Mouse (Mus musculus) urinary bladder, postnatal 4 days (tissue): ENCODE measurements around the gene A530032D15Rik.
"Not testable (repeated sequence)": the region's sequence is repeated elsewhere in the genome, so short reads cannot be mapped to it uniquely, and the experiment has no call there.

Source experiments
- DNase-seq, 2 experiments: peaks; one replicate each; pipeline ENCODE4 v3.0.0; 2021 to 2022; ENCODE audit warnings: low spot score in 2 of 2

A530032D15Rik gene

DNA sequence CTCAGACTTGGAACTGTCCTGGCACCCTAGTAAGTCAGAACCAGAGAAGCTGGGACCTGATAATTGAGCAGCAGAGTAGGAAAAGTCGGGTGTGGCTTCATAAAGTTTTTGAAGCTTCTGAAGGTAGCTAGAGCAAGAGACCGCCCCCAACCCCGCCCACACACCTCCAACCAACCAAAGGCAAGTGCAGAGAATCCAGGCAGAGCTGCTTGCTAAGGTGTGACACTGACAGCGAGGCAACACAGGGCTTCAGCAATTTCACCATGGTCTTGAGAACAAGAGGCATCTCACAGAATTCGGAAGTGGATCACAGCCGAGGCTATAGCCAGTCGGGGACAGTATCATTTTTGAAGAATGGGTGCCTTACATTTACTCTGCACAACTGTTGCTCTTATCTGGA is at the start of gene A530032D15Rik:
A530032D15Rik (minus strand) TSS at position 101 of the 400 bp plus-strand sequence.
- not testable (repeated sequence) for DNase-seq

DNA sequence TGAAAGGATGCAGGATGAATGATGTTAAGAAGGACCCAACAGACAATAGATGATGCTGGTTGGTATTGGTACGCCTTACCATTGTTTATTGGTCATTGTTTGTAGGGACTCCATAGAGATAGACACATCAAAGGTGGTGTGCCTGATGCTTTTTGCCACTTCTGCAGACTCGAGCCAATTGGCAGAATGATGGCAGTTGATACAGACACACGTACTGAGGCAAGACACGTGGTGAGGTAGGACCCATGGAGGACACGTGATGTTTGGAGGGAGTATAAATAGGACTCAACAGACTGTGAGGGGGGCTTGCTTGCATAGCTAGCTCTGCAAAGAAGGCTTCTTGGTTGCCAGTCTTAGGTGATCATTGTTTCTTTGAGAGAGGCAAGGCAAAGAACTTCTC is 45.5 kb upstream of the A530032D15Rik start:
- not testable (repeated sequence) for DNase-seq

DNA sequence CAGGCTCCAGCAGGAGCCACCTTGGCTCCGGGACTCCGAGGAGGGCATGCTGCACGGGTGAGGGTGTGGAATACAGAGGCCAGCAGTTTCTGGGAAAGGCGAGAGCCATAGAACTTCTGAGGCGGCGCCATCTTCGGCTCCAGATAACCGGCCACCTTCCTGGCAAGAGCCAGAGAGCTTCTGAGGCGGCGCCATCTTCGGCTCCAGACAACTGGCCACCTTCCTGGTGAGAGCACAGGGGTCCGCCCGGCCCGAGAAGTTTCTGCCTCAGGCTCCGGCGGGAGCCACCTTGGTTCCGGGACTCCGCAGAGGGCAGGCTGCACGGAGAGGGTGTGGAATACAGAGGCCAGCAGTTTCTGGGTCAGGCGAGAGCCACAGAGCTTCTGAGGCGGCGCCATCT is 24.0 kb upstream of the A530032D15Rik start:
- DNase-seq, result peak in 1 of 2 experiments; percentile 16

DNA sequence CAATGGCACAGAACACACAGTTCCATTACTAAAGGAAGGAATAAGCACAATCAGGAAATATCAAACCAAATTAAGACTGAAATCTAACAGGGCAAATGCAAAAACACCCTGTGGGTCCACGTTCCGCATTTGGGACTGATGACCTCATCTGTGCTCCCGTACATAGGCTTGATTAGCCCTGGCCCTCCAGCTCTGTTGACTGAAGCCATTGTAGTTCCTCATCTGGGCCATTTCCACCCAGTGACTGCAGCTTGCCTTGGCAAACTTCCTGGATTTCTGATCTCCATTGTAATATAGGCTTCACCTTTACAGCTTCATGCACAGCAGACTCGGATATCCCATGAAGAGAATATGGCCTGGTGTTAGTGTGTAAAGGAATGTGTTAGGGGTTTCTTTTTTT is 12.2 kb upstream of the A530032D15Rik start:
- DNase-seq, result not testable (repeated sequence)

DNA sequence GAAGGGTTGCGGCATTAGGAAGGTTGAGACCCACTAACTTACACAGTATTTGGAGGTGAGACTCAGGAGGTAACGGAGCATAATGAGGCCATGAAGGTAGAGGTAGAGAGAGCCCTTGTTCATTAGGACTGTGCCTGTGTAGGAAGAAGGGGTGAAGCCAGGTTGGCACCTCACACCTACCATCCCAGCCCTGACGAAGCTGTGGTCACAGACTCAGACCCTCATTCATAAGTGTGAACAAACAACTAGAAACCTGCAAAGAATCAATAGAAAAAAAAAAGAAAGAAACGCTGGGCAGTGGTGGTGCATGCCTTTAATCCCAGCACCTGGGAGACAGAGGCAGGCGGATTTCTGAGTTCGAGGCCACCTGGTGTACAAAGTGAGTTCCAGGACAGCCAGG is 8.7 kb upstream of the A530032D15Rik start:
- DNase-seq, result not testable (repeated sequence)

DNA sequence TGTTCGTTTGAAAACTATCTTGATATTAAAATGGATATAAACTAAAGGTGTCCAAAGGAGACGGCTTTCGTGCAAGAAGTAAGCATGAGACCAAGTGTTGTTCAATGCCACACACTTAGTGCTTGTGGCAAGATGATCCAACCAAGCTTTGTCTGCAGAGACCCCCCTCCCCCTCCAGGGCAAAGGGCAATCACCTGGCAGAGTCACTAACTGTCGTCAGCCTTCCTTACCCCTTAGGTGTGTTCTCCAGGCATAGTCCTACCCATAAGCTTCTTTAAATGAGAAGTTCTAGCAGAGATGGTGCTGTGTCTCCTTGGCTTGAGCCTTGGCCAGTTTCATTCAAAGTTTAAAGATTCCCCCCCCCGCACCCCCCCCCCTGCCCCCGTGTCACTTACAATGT is 7.9 kb upstream of the A530032D15Rik start:
- not testable (repeated sequence) for DNase-seq

DNA sequence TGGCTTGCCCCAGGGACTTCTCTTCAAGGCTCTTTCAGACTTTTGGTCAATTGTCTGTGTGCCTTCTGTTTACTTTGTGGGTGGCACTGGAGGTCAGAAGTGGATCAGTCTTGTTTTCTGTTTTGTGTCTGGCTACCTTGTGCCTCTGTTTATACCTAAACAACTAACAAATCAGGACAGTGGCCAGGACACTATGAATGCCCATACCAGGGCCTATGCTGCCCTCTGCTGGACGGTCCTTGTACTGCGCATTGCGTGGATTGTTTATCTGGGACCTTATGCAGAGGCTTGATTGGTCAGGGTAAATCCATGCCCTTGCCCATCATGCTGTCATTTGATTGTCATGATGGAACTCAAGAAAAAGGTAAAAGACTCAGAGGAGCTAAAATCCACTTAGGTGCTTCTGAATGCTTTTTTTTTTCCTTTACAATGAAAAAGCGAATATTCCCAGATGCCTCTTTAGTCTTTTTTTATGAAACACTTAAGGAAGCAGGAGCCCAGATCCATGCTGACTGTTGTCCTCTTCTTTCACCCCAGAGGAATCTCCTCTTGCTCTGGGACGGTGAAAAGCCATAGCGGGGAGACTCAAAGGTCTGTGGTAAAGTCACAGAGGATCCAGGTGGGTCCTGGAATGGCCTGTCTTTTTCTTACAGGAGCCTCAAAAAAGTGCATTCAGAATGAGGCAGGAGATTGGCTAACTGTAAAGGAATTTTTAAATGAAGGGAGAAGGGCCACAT is 5.2 kb upstream of the A530032D15Rik start:
- DNase-seq, result not testable (repeated sequence)

DNA sequence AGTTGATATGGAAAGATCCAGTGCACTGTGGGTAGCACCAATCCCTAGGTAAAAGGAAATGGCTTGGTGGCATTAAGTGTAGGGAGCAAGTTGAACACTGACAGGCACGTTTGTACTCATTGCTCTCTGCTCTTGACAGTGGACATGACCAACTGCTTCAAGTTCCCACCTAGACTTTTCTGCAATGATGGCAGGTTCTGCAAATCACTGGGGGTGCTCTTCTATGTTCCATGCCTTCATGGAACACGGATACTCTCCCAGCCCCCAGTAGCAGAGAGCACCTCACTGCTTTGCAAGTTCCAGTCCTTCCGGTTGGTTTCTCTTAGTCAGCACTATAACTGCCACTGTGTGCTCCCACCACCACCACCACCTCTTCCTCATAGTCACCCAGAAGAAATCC is 4.4 kb upstream of the A530032D15Rik start:
- DNase-seq, result peak in 1 of 2 experiments; percentile 62

DNA sequence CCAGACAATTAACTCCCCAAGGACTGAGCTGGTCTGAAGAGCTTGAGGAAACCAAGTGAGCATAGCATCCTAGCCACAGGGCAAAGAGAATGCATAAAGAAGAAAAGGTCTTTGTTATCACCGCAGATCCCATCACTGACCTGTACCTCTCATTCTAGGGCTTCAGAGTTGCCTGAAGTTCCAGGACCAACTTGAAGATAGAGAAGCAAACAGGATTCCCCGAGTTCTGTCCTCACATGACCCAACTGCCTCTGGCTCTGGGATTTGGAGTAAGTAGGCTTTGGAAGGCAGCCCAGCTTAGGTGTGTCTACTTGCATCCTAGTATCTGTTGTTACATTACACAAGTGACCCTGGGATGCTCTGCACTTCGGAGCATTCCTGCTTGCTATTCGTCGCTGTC is 3.2 kb upstream of the A530032D15Rik start:
- DNase-seq, result peak in 1 of 2 experiments; percentile 63

DNA sequence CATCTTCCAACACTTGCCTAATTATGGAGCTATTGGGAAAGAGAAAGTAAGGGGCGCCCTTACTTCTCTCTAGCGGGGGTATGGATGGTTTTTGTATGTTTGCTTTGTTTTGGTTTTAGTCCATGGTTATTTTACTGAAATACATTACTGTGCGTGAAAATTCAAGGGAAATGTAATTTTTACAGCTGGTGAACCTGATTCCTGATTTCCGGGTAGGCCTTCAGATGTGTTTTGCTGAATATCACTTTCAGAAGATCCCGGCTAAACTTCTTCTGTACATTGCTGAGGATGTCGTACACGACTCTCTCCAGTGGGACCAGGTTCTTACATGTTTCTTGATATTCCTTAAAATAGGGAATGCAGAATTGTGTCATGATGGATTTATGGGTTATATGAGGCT is 2.6 kb upstream of the A530032D15Rik start:
- DNase-seq, result not testable (repeated sequence)

DNA sequence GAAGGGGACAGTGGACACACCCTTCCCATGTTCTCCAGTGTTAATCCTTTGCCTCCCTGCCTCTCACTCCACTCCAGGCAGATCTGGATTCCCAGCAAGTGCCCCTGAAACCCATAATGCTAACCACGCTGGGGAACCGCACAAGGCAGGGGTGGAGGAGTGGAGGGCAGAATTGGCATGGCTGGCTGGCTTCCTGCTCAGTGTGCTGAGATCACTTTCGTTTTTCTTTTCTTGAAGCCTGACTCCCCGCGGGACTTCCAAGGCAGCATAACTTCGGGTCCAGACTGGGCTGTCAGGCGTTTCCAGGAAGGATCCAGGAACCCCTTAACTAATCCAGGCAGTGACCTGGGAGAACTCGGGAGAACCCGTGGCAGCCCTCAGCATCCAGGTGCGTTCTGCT is 1.9 kb upstream of the A530032D15Rik start:
- DNase-seq, result peak in 1 of 2 experiments; percentile 80

DNA sequence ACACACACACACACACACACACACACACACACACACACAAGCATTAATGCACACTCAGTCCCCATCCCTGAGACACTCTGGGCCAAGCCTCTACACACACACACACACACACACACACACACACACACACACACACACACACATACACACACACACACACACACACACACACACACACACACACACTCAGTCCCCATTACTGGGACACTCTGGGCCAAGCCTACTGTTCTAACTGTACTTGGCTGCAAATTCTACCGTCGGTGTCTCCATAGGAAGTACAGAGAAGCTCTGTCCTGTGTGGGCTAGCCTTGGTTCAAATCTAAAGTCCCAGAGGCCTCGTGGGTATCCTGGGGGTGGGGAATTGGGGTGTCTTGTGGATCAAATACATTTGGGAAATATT is 1.2 kb upstream of the A530032D15Rik start:
- DNase-seq, result peak in 1 of 2 experiments; percentile 68

DNA sequence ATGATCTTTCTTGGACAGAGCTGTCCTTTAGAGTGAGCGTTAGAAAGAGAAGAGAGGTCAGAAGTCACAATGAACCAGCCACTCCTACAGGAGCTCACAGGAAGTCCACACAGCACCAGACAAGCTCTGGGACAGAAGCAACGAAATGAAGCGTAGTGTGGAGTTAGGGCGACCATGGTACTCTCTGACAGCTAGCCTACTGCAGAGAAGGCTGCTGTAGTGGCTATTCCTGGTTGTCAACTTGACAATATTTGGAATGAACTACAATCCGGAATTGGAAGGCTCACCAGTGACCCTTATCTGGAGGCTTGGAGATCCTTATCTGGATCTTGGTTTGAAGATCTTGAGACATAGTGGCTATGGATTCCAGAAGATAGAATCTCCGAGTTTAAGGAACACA is 3.6 kb downstream of the A530032D15Rik start:
- peak in 1 of 2 experiments; percentile 60 for DNase-seq

DNA sequence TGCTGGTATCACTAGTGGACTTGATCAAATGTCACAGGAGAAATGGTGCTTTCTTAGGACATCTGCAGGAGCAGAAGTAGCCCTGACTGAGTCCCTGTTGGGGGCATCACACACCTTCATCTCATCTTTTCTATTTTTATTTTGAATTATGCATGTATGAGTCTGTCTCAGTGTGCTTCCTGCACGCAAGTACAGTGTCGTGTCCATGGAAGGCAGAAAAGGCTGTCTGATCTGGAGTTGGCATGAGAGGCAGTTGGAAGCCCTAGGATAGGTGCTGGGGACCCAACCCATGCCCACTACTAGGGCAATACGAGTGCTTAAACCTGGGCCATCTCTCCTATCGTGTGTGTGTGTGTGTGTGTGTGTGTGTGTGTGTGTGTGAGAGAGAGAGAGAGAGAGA is 4.3 kb downstream of the A530032D15Rik start:
- not testable (repeated sequence) for DNase-seq

DNA sequence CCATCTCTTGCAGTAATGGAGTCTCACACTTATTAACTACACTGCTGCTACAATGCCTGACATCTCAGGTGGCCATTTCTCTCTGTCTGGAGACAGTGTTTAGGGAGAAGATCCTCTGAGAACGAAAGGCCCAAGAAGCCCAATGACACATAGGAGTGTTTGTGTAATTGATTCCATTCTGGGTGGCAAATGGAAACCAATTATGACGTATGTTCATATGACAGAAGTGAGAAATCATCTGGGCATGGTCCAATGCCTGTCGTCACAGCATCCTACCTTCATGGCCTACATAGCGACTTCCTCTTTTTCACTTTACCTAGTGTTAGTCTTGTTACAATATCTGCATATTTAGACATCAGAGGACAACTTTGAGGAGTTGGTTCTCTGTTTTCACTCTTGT is 7.9 kb downstream of the A530032D15Rik start:
- not testable (repeated sequence) for DNase-seq

DNA sequence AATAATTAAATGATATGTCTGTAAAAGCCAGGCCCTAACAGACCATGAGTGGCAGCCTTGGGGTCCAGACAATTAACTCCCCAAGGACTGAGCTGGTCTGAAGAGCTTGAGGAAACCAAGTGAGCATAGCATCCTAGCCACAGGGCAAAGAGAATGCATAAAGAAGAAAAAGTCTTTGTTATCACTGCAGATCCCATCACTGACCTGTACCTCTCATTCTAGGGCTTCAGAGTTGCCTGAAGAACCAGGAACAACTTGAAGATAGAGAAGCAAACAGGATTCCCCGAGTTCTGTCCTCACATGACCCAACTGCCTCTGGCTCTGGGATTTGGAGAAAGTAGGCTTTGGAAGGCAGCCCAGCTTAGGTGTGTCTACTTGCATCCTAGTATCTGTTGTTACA is 9.8 kb downstream of the A530032D15Rik start, which contains the start of gene Gm10553:
Gm10553 (plus strand) TSS at position 301 of the 400 bp plus-strand sequence.
- DNase-seq, result not testable (repeated sequence)

DNA sequence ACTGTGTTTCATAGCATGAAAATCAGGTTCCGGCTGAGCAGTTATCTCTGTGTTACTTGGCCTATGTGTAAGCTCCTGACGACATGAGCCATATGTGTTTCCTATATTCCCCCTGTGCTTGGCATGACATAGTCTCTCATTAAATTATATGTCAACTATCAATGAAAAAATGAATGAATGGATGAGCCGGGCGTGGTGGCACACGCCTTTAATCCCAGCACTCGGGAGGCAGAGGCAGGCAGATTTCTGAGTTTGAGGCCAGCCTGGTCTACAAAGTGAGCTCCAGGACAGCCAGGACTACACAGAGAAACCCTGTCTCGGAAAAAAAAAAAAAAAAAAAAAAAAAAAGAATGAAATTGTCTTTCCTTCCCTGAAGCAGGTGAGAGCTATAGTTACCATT is 10.6 kb downstream of the A530032D15Rik start:
- not testable (repeated sequence) for DNase-seq

DNA sequence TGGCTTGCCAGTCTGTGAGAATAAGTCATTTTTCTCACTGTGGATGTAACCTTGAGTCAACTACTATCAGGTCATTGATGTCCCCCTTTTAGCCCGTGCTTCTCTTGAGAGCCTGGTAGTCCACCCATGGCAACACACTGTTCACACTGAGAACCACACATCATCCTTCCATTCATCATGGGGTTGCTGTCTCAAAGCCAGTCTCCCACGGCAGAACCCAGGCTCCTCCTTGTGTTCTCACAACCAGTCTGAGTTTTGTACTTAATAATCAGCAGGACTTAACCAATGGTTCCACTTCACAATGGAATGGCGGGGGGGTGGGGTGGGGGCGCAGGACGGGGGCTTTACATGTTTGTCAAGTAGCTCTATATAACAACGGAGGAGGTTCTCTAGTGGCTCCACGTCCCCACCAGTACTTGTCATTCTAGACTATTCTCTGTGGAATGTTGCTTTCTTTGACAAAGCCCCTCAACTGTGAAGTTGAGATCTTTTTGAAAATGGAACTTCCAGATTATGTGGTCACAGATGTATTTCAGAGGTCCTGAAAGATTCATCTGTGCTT is 16.6 kb downstream of the A530032D15Rik start:
- DNase-seq, result not testable (repeated sequence)

DNA sequence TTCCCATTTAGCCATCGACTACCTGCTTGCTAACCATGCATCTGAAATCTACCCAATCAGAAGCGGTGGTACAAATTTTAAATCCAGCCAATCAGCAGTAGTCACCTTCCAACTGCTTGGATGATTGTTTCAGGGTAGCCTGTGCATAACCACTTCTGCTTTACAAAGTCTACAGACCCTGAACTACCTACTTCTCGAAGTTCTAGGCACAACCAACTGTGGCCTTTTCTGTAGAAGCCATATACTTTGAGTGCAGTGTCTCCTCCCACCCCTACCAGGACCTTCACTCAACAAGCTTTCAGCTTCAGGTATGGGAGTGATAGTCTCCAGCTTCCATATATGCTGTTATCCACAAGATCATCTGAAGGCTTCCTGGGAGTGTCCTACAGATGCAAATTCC is 17.5 kb downstream of the A530032D15Rik start:
- DNase-seq, result not testable (repeated sequence)

DNA sequence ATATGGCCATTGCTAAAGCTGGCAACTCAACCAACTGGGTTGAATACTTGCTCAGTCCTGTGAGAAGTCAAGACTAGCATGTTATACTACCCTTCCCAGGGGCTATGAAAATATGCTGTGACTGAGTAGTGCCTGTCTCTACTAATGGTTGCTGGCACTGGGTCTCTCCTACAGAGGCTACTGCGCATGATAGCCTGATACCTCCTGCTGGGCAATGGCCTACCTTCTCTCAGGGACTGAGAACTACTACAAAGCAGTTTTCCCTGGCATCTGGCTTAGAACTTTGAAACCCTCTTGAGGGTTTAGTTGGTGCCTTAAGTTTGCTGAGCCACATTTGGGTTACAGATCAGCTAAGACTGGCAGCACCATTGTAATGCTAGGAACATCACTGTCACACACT is 23.4 kb downstream of the A530032D15Rik start:
- DNase-seq, result not testable (repeated sequence)

DNA sequence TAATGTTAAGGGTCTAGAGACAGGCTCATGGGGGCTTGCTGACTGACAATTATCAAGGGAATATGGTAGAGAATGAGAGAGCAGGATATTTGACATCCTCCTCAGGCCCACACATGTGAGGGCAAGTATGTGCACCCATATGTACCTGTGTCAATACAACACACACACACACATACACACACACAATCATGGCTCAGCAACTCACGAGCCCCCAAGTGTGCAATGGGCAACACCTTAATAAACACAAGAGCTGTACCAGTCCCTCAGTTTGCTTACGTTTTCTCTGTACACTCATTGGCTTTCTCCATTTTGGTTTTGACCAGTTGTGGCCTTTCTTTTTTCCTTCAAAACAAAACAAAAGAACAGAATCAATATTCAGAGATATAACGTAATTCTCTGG is 24.9 kb downstream of the A530032D15Rik start:
- DNase-seq, result not testable (repeated sequence)

DNA sequence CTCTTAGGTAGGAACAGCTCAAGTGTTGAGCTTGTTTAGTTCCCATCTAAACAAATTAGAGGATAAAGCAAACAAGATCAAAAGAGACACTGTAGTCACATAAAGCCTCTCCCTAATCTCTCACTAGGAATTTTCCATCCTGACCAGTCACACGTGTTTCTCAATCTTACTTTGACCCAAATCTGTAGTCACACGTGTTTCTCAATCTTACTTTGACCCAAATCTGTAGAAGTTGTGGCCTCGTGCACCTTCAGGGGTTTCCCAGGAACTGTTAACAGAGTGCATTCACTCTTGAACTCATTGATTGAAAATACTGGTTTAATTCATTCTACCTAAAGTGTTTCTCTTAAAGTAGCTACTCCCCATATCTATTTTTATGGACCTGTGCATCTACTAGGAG is 36.6 kb downstream of the A530032D15Rik start:
- not testable (repeated sequence) for DNase-seq

DNA sequence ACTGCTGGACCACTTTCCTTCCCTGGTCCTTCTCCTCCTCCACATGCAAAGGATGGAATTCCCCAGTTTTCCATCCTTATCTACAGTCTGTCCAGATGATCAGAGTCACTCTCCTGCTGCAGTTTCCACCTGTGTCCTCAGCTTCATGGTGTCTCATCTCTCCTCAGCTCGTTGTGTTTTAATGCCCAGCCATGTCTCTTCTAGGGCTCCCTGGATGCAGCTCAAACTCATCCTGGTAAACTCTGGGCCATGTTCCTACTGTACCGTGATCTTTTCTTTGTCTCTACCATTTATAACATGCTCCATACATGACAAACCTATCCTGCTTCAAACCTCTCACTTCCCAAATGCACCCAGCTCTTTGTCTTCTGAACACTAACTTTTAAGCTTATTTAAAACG is 38.0 kb downstream of the A530032D15Rik start:
- DNase-seq, result not testable (repeated sequence)
